Mouse (Mus musculus) CH12.LX (cell line): ENCODE measurements at regions not wholly inside any gene's neighbourhood (a gene's known extent, or its start where the extent isn't known, plus 50 kb on each side); places are given as distances from the start of the nearest gene placed in this dataset.

Source experiments
- DNase-seq: peaks from one replicate; pipeline ENCODE4 v3.0.0-alpha.2; 2013; ENCODE audit errors: extremely low read depth
- H3K27ac ChIP-seq: 2 replicates; pipeline ENCODE4 v1.5.1; 2012; ENCODE audit warnings: low read depth, mild to moderate bottlenecking, control low read depth, moderate library complexity; ENCODE audit not compliant: insufficient read depth
- H3K27me3 ChIP-seq: replicated peaks from 2 replicates; pipeline ENCODE3; 2012; ENCODE audit warnings: inconsistent platforms
- H3K36me3 ChIP-seq, 2 experiments: replicated peaks in 1 of 2; 2 replicates each; pipeline versions ENCODE3 to v1.6.1; 2012; ENCODE audit warnings: inconsistent platforms in 1 of 2, low read length in 1 of 2, mild to moderate bottlenecking in 1 of 2, mixed read lengths in 1 of 2, moderate library complexity in 1 of 2; ENCODE audit not compliant: control insufficient read depth in 1 of 2, insufficient read depth in 1 of 2
- H3K4me1 ChIP-seq, 2 experiments: 2 replicates each; pipeline ENCODE4 v1.6.1; 2012; ENCODE audit warnings: inconsistent platforms in 1 of 2, moderate library complexity in 1 of 2; ENCODE audit not compliant: insufficient read depth in 2 of 2, control insufficient read depth in 1 of 2
- H3K4me2 ChIP-seq: 2 replicates; pipeline ENCODE4 v1.6.1; 2012; ENCODE audit warnings: low read depth, mild to moderate bottlenecking, control low read depth; ENCODE audit not compliant: poor library complexity, insufficient read depth, severe bottlenecking
- H3K4me3 ChIP-seq, 3 experiments: fragments of 150-350 bp in 1 of 3; sonication (generic) in 1 of 3; replicated peaks in 1 of 3; 2 replicates each; pipeline versions ENCODE3 to v1.5.1; 2011 to 2012; ENCODE audit warnings: low read depth in 2 of 3, low read length in 2 of 3, mild to moderate bottlenecking in 2 of 3, moderate library complexity in 2 of 3, control low read depth in 1 of 3, improper control_type of control experiment in 1 of 3, inconsistent platforms in 1 of 3, mixed read lengths in 1 of 3; ENCODE audit not compliant: poor library complexity in 1 of 3
- H3K79me2 ChIP-seq: replicated peaks from 2 replicates; pipeline ENCODE4 v1.6.1; 2012; ENCODE audit warnings: mild to moderate bottlenecking, moderate library complexity; ENCODE audit not compliant: control insufficient read depth, poor library complexity, insufficient read depth, severe bottlenecking; ENCODE audit errors: extremely low read depth
- H3K9ac ChIP-seq: 2 replicates; pipeline ENCODE4 v1.6.1; 2012; ENCODE audit warnings: low read depth, mild to moderate bottlenecking, control low read depth, moderate library complexity; ENCODE audit not compliant: insufficient read depth
- H3K9me3 ChIP-seq: replicated peaks from 2 replicates; pipeline ENCODE3; 2012; ENCODE audit warnings: low read length, inconsistent platforms, mixed read lengths
- BHLHE40 ChIP-seq: IDR thresholded peaks from 2 replicates; pipeline ENCODE4 v1.6.1; 2011; ENCODE audit warnings: mild to moderate bottlenecking, low read depth, low read length, improper control_type of control experiment
- CHD1 ChIP-seq: IDR thresholded peaks from 2 replicates; pipeline ENCODE4 v1.6.1; 2012; ENCODE audit warnings: low read depth, low read length, improper control_type of control experiment, inconsistent platforms
- CTCF ChIP-seq, 2 experiments: IDR thresholded peaks in 1 of 2; conservative IDR thresholded peaks in 1 of 2; 2 replicates each; pipeline ENCODE4 v1.5.1; 2011 to 2012; ENCODE audit warnings: low read depth in 2 of 2, low read length in 2 of 2, improper control_type of control experiment in 1 of 2, inconsistent platforms in 1 of 2, mild to moderate bottlenecking in 1 of 2, moderate library complexity in 1 of 2
- E2F4 ChIP-seq: IDR thresholded peaks from 2 replicates; pipeline ENCODE4 v1.6.1; 2011; ENCODE audit warnings: low read depth, low read length, improper control_type of control experiment; ENCODE audit not compliant: insufficient replicate concordance
- EP300 ChIP-seq: IDR thresholded peaks from 2 replicates; pipeline ENCODE4 v1.6.1; 2011; ENCODE audit warnings: low read length, improper control_type of control experiment
- ETS1 ChIP-seq: conservative IDR thresholded peaks from 2 replicates; pipeline ENCODE4 v1.6.1; 2012; ENCODE audit warnings: low read depth, mild to moderate bottlenecking, inconsistent platforms, low read length, improper control_type of control experiment, moderate library complexity
- GABPA ChIP-seq: IDR thresholded peaks from 2 replicates; pipeline ENCODE4 v1.6.1; 2012; ENCODE audit warnings: low read depth, low read length, improper control_type of control experiment, inconsistent platforms; ENCODE audit not compliant: insufficient replicate concordance
- JUND ChIP-seq: conservative IDR thresholded peaks from 2 replicates; pipeline ENCODE4 v1.6.1; 2011; ENCODE audit warnings: low read depth, low read length, improper control_type of control experiment
- MAFK ChIP-seq: IDR thresholded peaks from 2 replicates; pipeline ENCODE4 v1.6.1; 2011; ENCODE audit warnings: low read length, improper control_type of control experiment; ENCODE audit not compliant: insufficient replicate concordance
- MAZ ChIP-seq: IDR thresholded peaks from 2 replicates; pipeline ENCODE4 v1.6.1; 2012; ENCODE audit warnings: low read depth, mild to moderate bottlenecking, inconsistent platforms, low read length, improper control_type of control experiment, moderate library complexity
- MEF2A ChIP-seq: IDR thresholded peaks from 2 replicates; pipeline ENCODE4 v1.6.1; 2014; ENCODE audit warnings: low read depth, mild to moderate bottlenecking, inconsistent platforms, low read length, improper control_type of control experiment, borderline replicate concordance
- MXI1 ChIP-seq: IDR thresholded peaks from 2 replicates; pipeline ENCODE4 v1.6.1; 2011; ENCODE audit warnings: mild to moderate bottlenecking, low read depth, low read length, improper control_type of control experiment
- NELFE ChIP-seq: IDR thresholded peaks from 2 replicates; pipeline ENCODE4 v1.6.1; 2011; ENCODE audit warnings: low read depth, low read length, improper control_type of control experiment
- NRF1 ChIP-seq: IDR thresholded peaks from 2 replicates; pipeline ENCODE4 v1.6.1; 2014; ENCODE audit warnings: low read depth, mild to moderate bottlenecking, inconsistent platforms, low read length, improper control_type of control experiment, moderate library complexity
- PAX5 ChIP-seq: IDR thresholded peaks from 2 replicates; pipeline ENCODE4 v1.6.1; 2012; ENCODE audit warnings: low read length, inconsistent platforms, mixed read lengths
- POLR2A ChIP-seq: IDR thresholded peaks from 2 replicates; pipeline ENCODE4 v1.6.1; 2011; ENCODE audit warnings: low read depth, mild to moderate bottlenecking, improper control_type of control experiment, low read length
- POLR2AphosphoS2 ChIP-seq: IDR thresholded peaks from 2 replicates; pipeline ENCODE4 v1.6.1; 2011; ENCODE audit warnings: low read depth, low read length, improper control_type of control experiment
- RAD21 ChIP-seq: IDR thresholded peaks from 2 replicates; pipeline ENCODE4 v1.6.1; 2011; ENCODE audit warnings: low read depth, mild to moderate bottlenecking, low read length, improper control_type of control experiment, moderate library complexity
- SIN3A ChIP-seq: IDR thresholded peaks from 2 replicates; pipeline ENCODE4 v1.6.1; 2012; ENCODE audit warnings: low read length, improper control_type of control experiment, inconsistent platforms
- TCF12 ChIP-seq: IDR thresholded peaks from 2 replicates; pipeline ENCODE4 v1.6.1; 2014; ENCODE audit warnings: low read depth, mild to moderate bottlenecking, inconsistent platforms, low read length, improper control_type of control experiment
- USF2 ChIP-seq: conservative IDR thresholded peaks from 2 replicates; pipeline ENCODE4 v1.6.1; 2011; ENCODE audit warnings: low read depth, low read length, improper control_type of control experiment
- ZMIZ1 ChIP-seq: IDR thresholded peaks from 2 replicates; pipeline ENCODE4 v1.6.1; 2012; ENCODE audit warnings: low read depth, mild to moderate bottlenecking, inconsistent platforms, low read length, improper control_type of control experiment
- dilution Hi-C: fragments of 300-500 bp; cut with MboI; formaldehyde crosslinking; loops from 2 replicates; pipeline ENCODE4 v1.14.3; 2020; ENCODE audit warnings: low sequenced_read_pairs; ENCODE audit not compliant: extremely low pct_unique_long_range_greater_than_20kb, extremely low pct_ligation_motif_present
- in situ Hi-C: fragments of 300-500 bp; cut with MboI; formaldehyde crosslinking; loops from 3 replicates; pipeline ENCODE4 v1.14.3; 2019; ENCODE audit warnings: low sequenced_read_pairs, low pct_ligation_motif_present, low pct_unique_long_range_greater_than_20kb, mixed read lengths

- in situ Hi-C loops (no loop called here), dilution Hi-C loops (no loop called here)
- no peaks in the 10 kb centered on the region for H3K79me2 ChIP-seq
- DNase-seq: no peak
- no peaks in the 10 kb centered on the region for H3K27me3 ChIP-seq
- no peak overlapping the region for H3K4me3 ChIP-seq
- no peak overlapping the region for H3K27ac ChIP-seq
- no peak overlapping the region for H3K4me2 ChIP-seq
- H3K9me3 ChIP-seq: peaks cover 17% of the 10 kb centered on the region
- H3K4me1 ChIP-seq: no peaks in the 10 kb centered on the region
- no peaks in the 10 kb centered on the region for H3K36me3 ChIP-seq
- TF ChIP-seq TCF12 (no peak), MEF2A (no peak), USF2 (no peak), EP300 (no peak), MAZ (no peak), NELFE (no peak), NRF1 (no peak), ETS1 (no peak), POLR2AphosphoS2 (no peak), ZMIZ1 (no peak), CHD1 (no peak), BHLHE40 (no peak), MAFK (no peak)
- TF ChIP-seq, all 38 proteins: peak for 0
- no peak overlapping the region for H3K9ac ChIP-seq
Observed at GRCm38 (mm10) chr3:45620729-45621128, 242.5 kb downstream of the Pcdh10 start.

- H3K36me3 ChIP-seq: no peaks in the 10 kb centered on the region
- no peaks in the 10 kb centered on the region for H3K79me2 ChIP-seq
- no peaks in the 10 kb centered on the region for H3K4me1 ChIP-seq
- H3K27ac ChIP-seq: no peak overlapping the region
- H3K4me3 ChIP-seq: no peak overlapping the region
- no peaks in the 10 kb centered on the region for H3K27me3 ChIP-seq
- H3K4me2 ChIP-seq: no peak overlapping the region
- H3K9ac ChIP-seq: no peak overlapping the region
- DNase-seq: no peak
- H3K9me3 ChIP-seq: peaks cover 16% of the 10 kb centered on the region
- in situ Hi-C loops (no loop called here), dilution Hi-C loops (no loop called here)
- TF ChIP-seq POLR2A: no peak
- TF ChIP-seq GABPA: no peak
- no peak for TF ChIP-seq POLR2AphosphoS2
- TF ChIP-seq RAD21: no peak
- no peak for TF ChIP-seq BHLHE40
- TF ChIP-seq CTCF (conservative IDR thresholded peaks at IDR 0.05 in 1 of 2, IDR thresholded peaks at IDR 0.05 in 1 of 2; ENCODE audit: low read depth in 2 of 2, low read length in 2 of 2): no peak
- no peak for TF ChIP-seq TCF12
- no peak for TF ChIP-seq SIN3A
- no peak for TF ChIP-seq PAX5
- no peak for TF ChIP-seq NELFE
- no peak for TF ChIP-seq USF2
- no peak for TF ChIP-seq MXI1
- no peak for TF ChIP-seq JUND
- TF ChIP-seq ETS1: no peak
- TF ChIP-seq E2F4: no peak
Observed at GRCm38 (mm10) chr3:45645856-45646450, 267.8 kb downstream of the Pcdh10 start.
